Mouse (Mus musculus) hindbrain, embryonic 16.5 days (tissue): ENCODE data around the gene Hesx1. TPM values are rescaled to one million over a fixed set of nuclear protein-coding genes. Genes with fewer than 3 reads are reported as not detected.
A peak's percentile ranks its signal among the peaks of the same experiment; 100 is the strongest.

ENCODE experiments used
- ATAC-seq: fragments of 200-750 bp; cut with Nextera tagmentation; 2 replicates; pipeline ENCODE4 v1.8.0; 2017; ENCODE audit warnings: moderate TSS enrichment, moderate library complexity
- H3K27ac ChIP-seq: fragments of 300-500 bp; sonication (generic); 2 replicates; pipeline ENCODE4 v1.5.1; 2014; ENCODE audit warnings: low read depth, mild to moderate bottlenecking, control low read depth, low read length, moderate library complexity
- H3K27me3 ChIP-seq: fragments of 300-500 bp; sonication (generic); replicated peaks from 2 replicates; pipeline ENCODE4 v1.6.1; 2014; ENCODE audit warnings: low read length; ENCODE audit not compliant: control insufficient read depth, insufficient read depth
- H3K36me3 ChIP-seq: fragments of 300-500 bp; sonication (generic); 2 replicates; pipeline ENCODE4 v1.6.1; 2014; ENCODE audit warnings: mild to moderate bottlenecking, low read length, moderate library complexity, mixed read lengths; ENCODE audit not compliant: control insufficient read depth, insufficient read depth
- H3K4me1 ChIP-seq: fragments of 300-500 bp; sonication (generic); 2 replicates; pipeline ENCODE4 v1.6.1; 2014; ENCODE audit warnings: low read depth, low read length; ENCODE audit not compliant: control insufficient read depth, insufficient read depth
- H3K4me2 ChIP-seq: fragments of 300-500 bp; sonication (generic); 2 replicates; pipeline ENCODE4 v1.6.1; 2014; ENCODE audit warnings: mild to moderate bottlenecking, low read length, control low read depth, moderate library complexity
- H3K4me3 ChIP-seq: fragments of 300-500 bp; sonication (generic); 2 replicates; pipeline ENCODE4 v1.5.1; 2014; ENCODE audit warnings: mild to moderate bottlenecking, low read length, control low read depth, moderate library complexity
- H3K9ac ChIP-seq: fragments of 300-500 bp; sonication (generic); 2 replicates; pipeline ENCODE4 v1.6.1; 2014; ENCODE audit warnings: low read depth, mild to moderate bottlenecking, control low read depth, low read length, moderate library complexity
- H3K9me3 ChIP-seq: fragments of 300-500 bp; sonication (generic); 2 replicates; pipeline ENCODE4 v1.6.1; 2014; ENCODE audit warnings: mild to moderate bottlenecking, low read length, moderate library complexity; ENCODE audit not compliant: control insufficient read depth
- WGBS: fragments of 180-500 bp; shearing (Covaris S2); extraction: QIAGEN DNeasy Blood & Tissue Kit; methylation state at CpG from one replicate; pipeline ENCODE4 v1.1.7; 2014; 5-methylcytosine and 5-hydroxymethylcytosine counted together
- polyA plus RNA-seq: library from polyadenylated mRNA; unstranded; fragments of >200 nt; fragmentation: Nextera tagmentation; extraction: Ambion mirVana; gene quantifications from 2 replicates; pipeline ENCODE4 v1.2.1, GENCODE M21; 2015

Gene Hesx1
- polyA plus RNA-seq, 1 experiment from 2014 or later: 0.48 TPM

- ATAC-seq: no peak
- Histone ChIP-seq H3K4me3 (no peak overlapping the region), H3K27me3 (peaks cover 2% of the 10 kb centered on the region), H3K4me2 (0 out of 2 replicates have a peak overlapping the region, but pooled peaks have one; percentile 4), H3K9me3 (no peaks in the 10 kb centered on the region), H3K27ac (peak overlapping the region; percentile 48; the same call in 1 of the 2 replicates), H3K4me1 (peaks cover 15% of the 10 kb centered on the region), H3K9ac (no peak overlapping the region), H3K36me3 (no peaks in the 10 kb centered on the region)
- 4% methylated on average over 11 of the region's 11 CpGs for WGBS
Observed at GRCm38 (mm10) chr14:27044221-27044966, 50.2 kb downstream of the Hesx1 start.

- no peaks in the 10 kb centered on the region for H3K9me3 ChIP-seq
- peak overlapping the region; percentile 48; the same call in 1 of the 2 replicates for H3K27ac ChIP-seq
- WGBS: 27% methylated on average over 2 of the region's 2 CpGs
- no peak overlapping the region for H3K9ac ChIP-seq
- H3K4me1 ChIP-seq: peaks cover 9% of the 10 kb centered on the region
- H3K27me3 ChIP-seq: no peaks in the 10 kb centered on the region; the same call in 1 of the 2 replicates
- no peak overlapping the region for H3K4me3 ChIP-seq
- no peak overlapping the region for H3K4me2 ChIP-seq
- ATAC-seq: no peak
- no peaks in the 10 kb centered on the region for H3K36me3 ChIP-seq
Observed at GRCm38 (mm10) chr14:27044967-27045361, 50.7 kb downstream of the Hesx1 start.

GRCm38 (mm10) chr14:27048231-27048956 lies 54.2 kb downstream of the Hesx1 start:
- Histone ChIP-seq H3K4me3 (no peak overlapping the region), H3K4me2 (no peak overlapping the region), H3K9me3 (no peaks in the 10 kb centered on the region), H3K27ac (no peak overlapping the region), H3K4me1 (peaks cover 22% of the 10 kb centered on the region), H3K9ac (no peak overlapping the region), H3K36me3 (no peaks in the 10 kb centered on the region), H3K27me3 (no peaks in the 10 kb centered on the region)
- ATAC-seq: no peak
- WGBS: 30% methylated on average over 8 of the region's 8 CpGs

- 17% methylated on average over 9 of the region's 9 CpGs for WGBS
- H3K9ac ChIP-seq: no peak overlapping the region
- H3K4me2 ChIP-seq: no peak overlapping the region
- peak; percentile 59 for ATAC-seq
- H3K4me1 ChIP-seq: peaks cover 14% of the 10 kb centered on the region
- H3K9me3 ChIP-seq: no peaks in the 10 kb centered on the region
- H3K36me3 ChIP-seq: no peaks in the 10 kb centered on the region
- H3K27ac ChIP-seq: peak overlapping the region; percentile 59
- H3K4me3 ChIP-seq: no peak overlapping the region
- H3K27me3 ChIP-seq: no peaks in the 10 kb centered on the region
Observed at GRCm38 (mm10) chr14:27050043-27050442, 55.8 kb downstream of the Hesx1 start.

GRCm38 (mm10) chr14:27050560-27051510 lies 56.6 kb downstream of the Hesx1 start:
- Histone ChIP-seq H3K27ac (peak overlapping the region; percentile 73), H3K4me1 (peaks cover 14% of the 10 kb centered on the region), H3K9me3 (no peaks in the 10 kb centered on the region), H3K9ac (peak overlapping the region; percentile 42), H3K4me3 (no peak overlapping the region), H3K27me3 (no peaks in the 10 kb centered on the region), H3K36me3 (no peaks in the 10 kb centered on the region), H3K4me2 (peak overlapping the region; percentile 33; the same call in 1 of the 2 replicates)
- 14% methylated on average over 18 of the region's 18 CpGs for WGBS
- peak; percentile 93 for ATAC-seq

- no peak overlapping the region for H3K4me2 ChIP-seq
- H3K27ac ChIP-seq: peak overlapping the region; percentile 73; the same call in 1 of the 2 replicates
- H3K4me3 ChIP-seq: no peak overlapping the region
- no peak overlapping the region for H3K9ac ChIP-seq
- H3K27me3 ChIP-seq: no peaks in the 10 kb centered on the region
- no peaks in the 10 kb centered on the region for H3K36me3 ChIP-seq
- ATAC-seq: no peak
- H3K9me3 ChIP-seq: no peaks in the 10 kb centered on the region
- WGBS: 35% methylated on average over 5 of the region's 5 CpGs
- peaks cover 14% of the 10 kb centered on the region for H3K4me1 ChIP-seq
Observed at GRCm38 (mm10) chr14:27051511-27051895, 57.3 kb downstream of the Hesx1 start.

Other genes with a start within 250 kb of the Hesx1 start
- 0.14 and 0.15 TPM in 2 replicates for gene Asb14, start 99.9 kb upstream of the Hesx1 start, polyA plus RNA-seq
- 41.9 and 50.7 TPM in 2 replicates for gene Appl1, start 23.2 kb upstream of the Hesx1 start, polyA plus RNA-seq
- gene Il17rd, start 44.5 kb downstream of the Hesx1 start, polyA plus RNA-seq: 2.5 and 2.8 TPM in 2 replicates
- 16.0 and 18.4 TPM in 2 replicates for gene Arhgef3, start 120.5 kb downstream of the Hesx1 start, polyA plus RNA-seq